Mouse (Mus musculus): ENCODE measurements around the gene Mpp3. TPM values are rescaled to one million over a fixed set of nuclear protein-coding genes. Genes with fewer than 3 reads are reported as not detected.
"Not testable (repeated sequence)": the region's sequence is repeated elsewhere in the genome, so short reads cannot be mapped to it uniquely, and the experiment has no call there.

Gene Mpp3
- polyA plus RNA-seq, 1 experiment from 2014 or later: 55.2 TPM

DNA sequence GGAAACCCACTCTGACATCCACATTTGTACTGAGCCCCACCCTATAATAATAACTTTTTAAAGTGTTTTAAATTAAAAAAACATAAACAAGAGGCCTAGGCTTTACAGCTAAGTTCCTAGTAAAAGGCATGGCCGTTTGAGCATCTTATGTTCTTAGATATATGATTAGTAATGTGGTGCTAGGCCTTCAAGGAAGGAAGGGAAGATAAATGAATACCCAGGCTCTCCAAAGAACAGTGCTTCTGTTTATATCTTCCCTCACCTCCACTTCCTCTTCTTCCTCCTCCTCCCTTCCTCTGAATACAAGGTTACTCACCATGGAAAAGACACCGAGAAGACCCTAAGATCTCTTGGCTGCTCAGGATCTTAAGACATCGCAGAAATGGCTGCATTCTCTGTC, 36.4 kb downstream of the Mpp3 start:
- WGBS: 83% methylated on average over 3 of the region's 3 CpGs
- no peak overlapping the region for H3K4me2 ChIP-seq (ENCODE audit: low read length)
- no peaks in the 10 kb centered on the region for H3K9me3 ChIP-seq (ENCODE audit: control insufficient read depth, low read length)
- no peaks in the 10 kb centered on the region for H3K36me3 ChIP-seq (ENCODE audit: control insufficient read depth, insufficient read depth)
- no peaks in the 10 kb centered on the region; the same call in 1 of the 2 replicates for H3K4me1 ChIP-seq (replicated peaks; ENCODE audit: control insufficient read depth, insufficient read depth, low read length)
- H3K27ac ChIP-seq (ENCODE audit: low read length): no peak overlapping the region
- no peaks in the 10 kb centered on the region for H3K27me3 ChIP-seq (replicated peaks; ENCODE audit: control insufficient read depth, insufficient read depth, low read length)
- no peak overlapping the region for H3K9ac ChIP-seq (replicated peaks; ENCODE audit: low read depth, low read length)
- H3K4me3 ChIP-seq (replicated peaks; ENCODE audit: low read length): no peak overlapping the region
- no peak for ATAC-seq

DNA sequence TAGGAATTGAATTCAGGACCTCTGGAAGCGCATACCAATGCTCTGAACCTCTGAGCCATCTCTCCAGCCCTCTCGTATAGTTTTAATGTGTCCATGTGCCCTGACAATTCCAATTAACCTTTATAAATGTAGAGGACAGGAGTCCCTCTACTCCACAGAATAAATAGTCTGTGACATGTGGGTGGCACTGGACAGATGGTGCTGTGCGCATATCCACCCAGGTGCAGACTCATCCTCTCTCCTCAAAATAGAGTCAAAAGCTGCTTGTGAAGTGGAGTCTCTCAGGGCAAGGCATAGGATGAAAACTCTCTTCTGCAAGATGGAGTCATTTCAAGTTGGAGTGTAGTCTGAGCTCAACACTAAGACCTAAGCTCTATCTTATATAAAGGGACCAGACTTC, 38.0 kb downstream of the Mpp3 start:
- no peaks in the 10 kb centered on the region for H3K9me3 ChIP-seq (ENCODE audit: control insufficient read depth, low read length)
- peaks cover 3% of the 10 kb centered on the region for H3K4me1 ChIP-seq (replicated peaks; ENCODE audit: control insufficient read depth, insufficient read depth, low read length)
- H3K36me3 ChIP-seq (ENCODE audit: control insufficient read depth, insufficient read depth): no peaks in the 10 kb centered on the region
- no peak overlapping the region for H3K4me2 ChIP-seq (ENCODE audit: low read length)
- H3K4me3 ChIP-seq (replicated peaks; ENCODE audit: low read length): no peak overlapping the region
- H3K27me3 ChIP-seq (replicated peaks; ENCODE audit: control insufficient read depth, insufficient read depth, low read length): peaks cover under 1% of the 10 kb centered on the region; the same call in 1 of the 2 replicates
- whole genome bisulfite sequencing: 93% methylated on average over 3 of the region's 3 CpGs
- H3K27ac ChIP-seq (ENCODE audit: low read length): no peak overlapping the region
- ATAC-seq: no peak
- H3K9ac ChIP-seq (replicated peaks; ENCODE audit: low read depth, low read length): no peak overlapping the region

DNA sequence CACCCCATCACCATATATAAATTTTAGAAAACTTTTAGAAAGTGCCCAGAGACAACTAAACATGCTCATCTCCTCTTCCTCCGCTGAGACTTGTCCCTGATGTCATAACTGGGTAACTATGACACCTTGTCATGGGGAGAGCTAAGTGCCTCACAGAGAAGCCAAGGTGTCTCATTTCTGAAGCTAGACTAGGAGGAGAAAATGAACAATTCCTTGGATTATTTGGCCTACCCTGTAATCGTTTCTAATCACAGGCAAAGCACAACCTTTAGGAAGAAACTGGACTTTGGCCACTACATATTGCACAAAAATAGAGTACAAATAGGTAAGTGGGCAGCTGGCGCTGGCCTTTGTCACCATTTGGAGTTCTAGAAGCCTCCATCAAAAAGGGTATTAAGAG, 41.3 kb downstream of the Mpp3 start, which contains the start of gene Dusp3:
Gene Dusp3, minus strand, starts transcription at position 101 of the 400 bp plus-strand sequence.
- Histone ChIP-seq H3K27ac (ENCODE audit: low read length) (no peak within 1 kb of the TSS), H3K4me2 (ENCODE audit: low read length) (no peak within 1 kb of the TSS), H3K9ac (replicated peaks; ENCODE audit: low read depth, low read length) (no peak within 1 kb of the TSS), H3K9me3 (ENCODE audit: control insufficient read depth, low read length) (no peaks in the 10 kb centered on the region), H3K4me1 (replicated peaks; ENCODE audit: control insufficient read depth, insufficient read depth, low read length) (peaks cover 15% of the 10 kb centered on the region), H3K4me3 (replicated peaks; ENCODE audit: low read length) (no peak within 1 kb of the TSS), H3K27me3 (replicated peaks; ENCODE audit: control insufficient read depth, insufficient read depth, low read length) (peaks cover 3% of the 10 kb centered on the region; the same call in 1 of the 2 replicates), H3K36me3 (ENCODE audit: control insufficient read depth, insufficient read depth) (no peaks in the 10 kb centered on the region)
- WGBS: 60% methylated on average over 3 of the region's 3 CpGs
- ATAC-seq: no peak

DNA sequence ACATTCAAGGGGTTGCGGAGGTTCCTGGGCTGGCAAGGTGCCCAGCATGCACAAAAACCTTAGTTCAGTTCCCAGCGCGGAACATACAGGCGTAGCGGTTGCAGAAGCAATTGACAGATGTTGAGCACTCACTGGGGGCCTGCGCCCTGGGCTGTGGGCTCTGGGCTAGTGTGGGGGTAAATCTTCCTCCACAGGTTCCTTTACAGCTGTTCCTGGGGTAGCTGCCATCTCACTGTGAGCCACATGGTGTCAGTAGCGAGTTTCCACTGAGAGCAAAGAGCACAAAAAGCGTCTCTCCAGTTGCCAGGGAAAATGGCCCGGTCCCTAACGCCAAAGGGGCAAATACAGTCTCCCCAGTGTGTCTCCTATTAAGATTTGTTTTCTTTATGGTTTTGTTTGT, 42.3 kb downstream of the Mpp3 start:
- H3K4me3 ChIP-seq (replicated peaks; ENCODE audit: low read length): no peak overlapping the region
- peaks cover 3% of the 10 kb centered on the region; the same call in 1 of the 2 replicates for H3K27me3 ChIP-seq (replicated peaks; ENCODE audit: control insufficient read depth, insufficient read depth, low read length)
- WGBS: 5% methylated on average over 10 of the region's 10 CpGs
- peaks cover 15% of the 10 kb centered on the region for H3K4me1 ChIP-seq (replicated peaks; ENCODE audit: control insufficient read depth, insufficient read depth, low read length)
- H3K9ac ChIP-seq (replicated peaks; ENCODE audit: low read depth, low read length): no peak overlapping the region
- peak; percentile 56 for ATAC-seq
- no peak overlapping the region for H3K27ac ChIP-seq (ENCODE audit: low read length)
- H3K4me2 ChIP-seq (ENCODE audit: low read length): no peak overlapping the region
- H3K9me3 ChIP-seq (ENCODE audit: control insufficient read depth, low read length): no peaks in the 10 kb centered on the region
- no peaks in the 10 kb centered on the region for H3K36me3 ChIP-seq (ENCODE audit: control insufficient read depth, insufficient read depth)

DNA sequence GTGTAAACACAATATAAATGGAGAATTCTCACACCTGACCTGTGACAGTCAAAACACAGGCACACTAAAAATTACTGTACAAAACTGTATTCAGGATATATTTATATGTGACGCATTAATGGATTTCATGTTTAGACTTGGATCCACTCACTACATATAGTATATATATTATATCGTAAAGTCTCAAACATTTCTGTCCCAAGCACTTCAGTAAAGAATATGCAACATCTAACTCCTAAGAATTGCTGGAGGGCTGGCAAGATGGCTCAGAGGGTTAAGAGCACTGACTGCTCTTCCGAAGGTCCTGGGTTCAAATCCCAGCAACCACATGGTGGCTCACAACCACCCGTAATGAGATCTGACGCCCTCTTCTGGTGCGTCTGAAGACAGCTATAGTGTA, 42.8 kb downstream of the Mpp3 start:
- H3K4me2 ChIP-seq (ENCODE audit: low read length); H3K27ac ChIP-seq (ENCODE audit: low read length); ATAC-seq; H3K36me3 ChIP-seq (ENCODE audit: control insufficient read depth, insufficient read depth); H3K27me3 ChIP-seq (replicated peaks; ENCODE audit: control insufficient read depth, insufficient read depth, low read length); H3K9ac ChIP-seq (replicated peaks; ENCODE audit: low read depth, low read length); H3K4me3 ChIP-seq (replicated peaks; ENCODE audit: low read length); H3K9me3 ChIP-seq (ENCODE audit: control insufficient read depth, low read length): not testable (repeated sequence)
- WGBS: 65% methylated on average over 6 of the region's 6 CpGs
- peaks cover 15% of the 10 kb centered on the region for H3K4me1 ChIP-seq (replicated peaks; ENCODE audit: control insufficient read depth, insufficient read depth, low read length)

DNA sequence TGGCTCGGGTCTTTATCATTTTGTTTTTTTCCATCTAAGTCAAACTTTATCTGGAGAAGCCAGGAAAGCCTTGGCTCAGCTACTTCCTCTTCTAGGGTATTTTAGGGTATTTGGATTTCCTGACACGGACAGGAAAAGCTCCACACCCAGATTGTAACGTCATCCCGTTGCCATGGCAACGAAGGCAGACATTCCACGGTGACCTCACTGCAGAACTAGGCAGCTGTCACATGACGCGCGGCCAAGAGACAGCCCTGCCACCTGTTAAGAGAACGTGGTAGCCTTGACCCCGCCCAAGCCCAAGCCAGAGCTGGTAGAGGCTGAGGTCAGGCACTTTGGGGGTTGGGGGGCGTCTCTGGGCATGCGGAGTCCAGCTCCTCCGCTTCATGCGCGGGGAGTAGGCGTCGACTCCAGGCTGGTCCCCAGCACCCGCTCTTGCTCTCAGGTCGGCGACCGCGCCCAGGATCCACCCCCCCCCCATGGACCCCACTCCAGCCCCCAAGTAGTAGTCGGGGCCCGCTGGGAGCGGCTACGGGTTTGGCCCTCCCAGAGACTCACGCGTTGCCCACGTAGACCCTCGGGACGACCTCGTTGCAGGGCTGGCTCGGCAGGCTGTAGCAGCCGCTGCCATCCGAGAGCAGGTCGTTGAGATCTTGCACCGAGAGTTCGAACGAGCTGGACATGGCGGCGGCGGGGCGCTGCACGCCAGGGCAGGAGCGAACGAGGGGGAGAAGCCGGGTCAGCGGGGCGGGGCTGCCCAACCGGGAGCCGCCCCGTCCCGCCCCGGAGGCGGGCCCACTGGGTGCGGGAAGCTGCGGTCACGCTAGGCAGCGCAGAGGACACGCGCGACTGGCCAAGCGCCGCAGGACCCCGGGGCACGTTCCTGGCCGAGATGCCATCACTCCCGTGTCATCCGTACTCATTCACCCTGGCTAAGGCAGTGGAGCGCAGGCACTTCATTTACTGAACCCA, 43.9 kb downstream of the Mpp3 start, which contains the start of gene Cfap97d1:
Gene Cfap97d1, plus strand, starts transcription at position 226 of the 972 bp plus-strand sequence.
- peaks cover 3% of the 10 kb centered on the region; the same call in 1 of the 2 replicates for H3K27me3 ChIP-seq (replicated peaks; ENCODE audit: control insufficient read depth, insufficient read depth, low read length)
- WGBS: under 1% methylated on average over 69 of the region's 71 CpGs
- peaks cover 15% of the 10 kb centered on the region for H3K4me1 ChIP-seq (replicated peaks; ENCODE audit: control insufficient read depth, insufficient read depth, low read length)
- no peaks in the 10 kb centered on the region for H3K36me3 ChIP-seq (ENCODE audit: control insufficient read depth, insufficient read depth)
- H3K4me2 ChIP-seq (ENCODE audit: low read length): peak within 1 kb of the TSS; percentile 100
- 0 out of 2 replicates have a peak within 1 kb of the TSS, but pooled peaks have one; percentile 37 for H3K27ac ChIP-seq (ENCODE audit: low read length)
- peak within 1 kb of the TSS; percentile 74 for H3K4me3 ChIP-seq (replicated peaks; ENCODE audit: low read length)
- no peaks in the 10 kb centered on the region for H3K9me3 ChIP-seq (ENCODE audit: control insufficient read depth, low read length)
- ATAC-seq: peak; percentile 81
- peak within 1 kb of the TSS; percentile 77 for H3K9ac ChIP-seq (replicated peaks; ENCODE audit: low read depth, low read length)

DNA sequence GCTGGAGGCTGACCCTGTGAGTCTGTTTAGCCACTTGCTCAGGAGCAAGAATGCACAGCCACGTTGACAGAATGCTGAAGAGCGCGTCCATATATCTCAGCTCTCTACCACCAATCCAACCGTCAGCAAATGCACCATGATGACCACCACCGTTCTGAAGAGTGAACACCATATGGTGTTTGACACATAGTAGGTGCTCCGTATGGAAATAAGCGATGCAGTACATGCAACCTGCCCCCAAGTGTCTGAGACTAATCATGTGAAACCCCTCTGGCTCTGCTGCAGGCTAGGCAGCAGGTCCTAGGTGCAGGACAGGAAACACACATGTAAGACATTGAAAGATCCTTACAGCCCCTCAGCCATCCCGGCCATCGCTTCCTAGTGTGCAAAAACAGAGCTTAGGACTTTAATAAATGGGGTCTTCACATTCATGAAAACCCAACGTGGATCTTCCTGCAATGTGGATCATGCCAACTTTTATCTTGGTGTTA, 44.8 kb downstream of the Mpp3 start:
- Histone ChIP-seq H3K36me3 (ENCODE audit: control insufficient read depth, insufficient read depth) (no peaks in the 10 kb centered on the region), H3K9ac (replicated peaks; ENCODE audit: low read depth, low read length) (no peak overlapping the region), H3K9me3 (ENCODE audit: control insufficient read depth, low read length) (no peaks in the 10 kb centered on the region), H3K27me3 (replicated peaks; ENCODE audit: control insufficient read depth, insufficient read depth, low read length) (peaks cover 3% of the 10 kb centered on the region; the same call in 1 of the 2 replicates), H3K4me1 (replicated peaks; ENCODE audit: control insufficient read depth, insufficient read depth, low read length) (peaks cover 15% of the 10 kb centered on the region), H3K27ac (ENCODE audit: low read length) (no peak overlapping the region), H3K4me2 (ENCODE audit: low read length) (peak overlapping the region; percentile 100), H3K4me3 (replicated peaks; ENCODE audit: low read length) (no peak overlapping the region)
- 74% methylated on average over 10 of the region's 10 CpGs for WGBS
- ATAC-seq: no peak

DNA sequence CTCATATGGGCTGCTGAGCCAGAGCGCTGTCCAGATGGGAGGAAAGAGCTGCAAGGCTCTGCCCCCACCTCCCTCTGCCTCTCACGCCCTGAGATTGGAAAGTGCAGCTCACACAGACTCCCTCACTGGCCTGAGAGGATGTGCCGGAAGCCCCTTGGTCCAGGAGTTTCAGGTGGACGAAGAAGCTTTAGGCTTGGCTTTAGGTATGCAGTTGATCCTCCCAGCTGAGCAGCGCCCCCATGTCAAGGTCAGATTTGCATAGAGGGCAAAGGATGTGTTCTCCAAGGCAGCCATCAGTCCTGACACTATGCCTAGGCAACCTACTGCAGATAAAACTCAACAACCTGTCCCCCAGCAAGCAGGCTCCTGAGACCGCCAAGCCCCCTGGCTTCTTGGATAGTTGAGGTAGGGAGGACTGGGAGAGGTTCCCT, 45.3 kb downstream of the Mpp3 start:
- ATAC-seq: no peak
- H3K9me3 ChIP-seq (ENCODE audit: control insufficient read depth, low read length): no peaks in the 10 kb centered on the region
- no peak overlapping the region for H3K9ac ChIP-seq (replicated peaks; ENCODE audit: low read depth, low read length)
- peaks cover 3% of the 10 kb centered on the region; the same call in 1 of the 2 replicates for H3K27me3 ChIP-seq (replicated peaks; ENCODE audit: control insufficient read depth, insufficient read depth, low read length)
- peaks cover 15% of the 10 kb centered on the region for H3K4me1 ChIP-seq (replicated peaks; ENCODE audit: control insufficient read depth, insufficient read depth, low read length)
- H3K27ac ChIP-seq (ENCODE audit: low read length): no peak overlapping the region
- H3K4me3 ChIP-seq (replicated peaks; ENCODE audit: low read length): no peak overlapping the region
- H3K36me3 ChIP-seq (ENCODE audit: control insufficient read depth, insufficient read depth): no peaks in the 10 kb centered on the region
- H3K4me2 ChIP-seq (ENCODE audit: low read length): no peak overlapping the region
- 69% methylated on average over 6 of the region's 6 CpGs for WGBS

DNA sequence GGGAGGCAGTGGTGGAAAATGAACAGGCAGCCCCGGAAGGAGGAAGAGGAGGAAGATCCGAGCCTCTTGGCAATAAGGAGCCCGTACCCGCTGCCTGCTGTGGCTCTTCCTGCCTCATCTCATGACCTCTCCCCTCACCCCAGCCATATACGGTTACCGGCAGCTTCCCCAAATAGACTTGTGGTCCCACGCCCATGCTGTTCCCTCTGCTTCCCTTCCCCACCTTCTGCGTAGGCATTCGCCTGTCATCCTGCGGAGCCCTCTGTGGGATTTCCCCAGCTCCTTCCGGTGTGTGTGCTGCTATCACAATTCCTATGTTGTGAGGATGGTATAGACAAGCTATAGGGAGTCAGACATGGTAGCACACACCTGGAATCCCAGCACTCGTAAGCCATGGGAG, 46.4 kb downstream of the Mpp3 start:
- H3K36me3 ChIP-seq (ENCODE audit: control insufficient read depth, insufficient read depth): no peaks in the 10 kb centered on the region
- no peak overlapping the region for H3K4me2 ChIP-seq (ENCODE audit: low read length)
- no peak overlapping the region for H3K4me3 ChIP-seq (replicated peaks; ENCODE audit: low read length)
- H3K27me3 ChIP-seq (replicated peaks; ENCODE audit: control insufficient read depth, insufficient read depth, low read length): peaks cover 3% of the 10 kb centered on the region; the same call in 1 of the 2 replicates
- no peak for ATAC-seq
- no peaks in the 10 kb centered on the region for H3K9me3 ChIP-seq (ENCODE audit: control insufficient read depth, low read length)
- WGBS: 88% methylated on average over 12 of the region's 12 CpGs
- H3K4me1 ChIP-seq (replicated peaks; ENCODE audit: control insufficient read depth, insufficient read depth, low read length): peaks cover 15% of the 10 kb centered on the region
- H3K27ac ChIP-seq (ENCODE audit: low read length): no peak overlapping the region
- no peak overlapping the region for H3K9ac ChIP-seq (replicated peaks; ENCODE audit: low read depth, low read length)

Measured in forebrain, embryonic 16.5 days (tissue).